Mouse (Mus musculus) adrenal gland (tissue): ENCODE data around the gene Hydin.
"Not testable (repeated sequence)": the region's sequence is repeated elsewhere in the genome, so short reads cannot be mapped to it uniquely, and the experiment has no call there.

Experiments
- intact Hi-C: fragments of 180-260 bp; cut with DNase I; formaldehyde crosslinking; loops from one replicate; pipeline ENCODE4 v1.15.1; 2025

Gene Hydin

GRCm38 (mm10) chr8:110327120-110327519 lies 60.3 kb downstream of the Hydin start:
- intact Hi-C loops: not testable (repeated sequence)

GRCm38 (mm10) chr8:110333376-110333775 lies 66.6 kb downstream of the Hydin start:
- intact Hi-C loops: no loop called here

GRCm38 (mm10) chr8:110339447-110339846 lies 72.7 kb downstream of the Hydin start:
- intact Hi-C loops: no loop called here

- intact Hi-C loops: no loop called here
Measured at GRCm38 (mm10) chr8:110340090-110340703, 73.4 kb downstream of the Hydin start.

- intact Hi-C loops: no loop called here
Measured at GRCm38 (mm10) chr8:110345697-110346394, 79.1 kb downstream of the Hydin start.

GRCm38 (mm10) chr8:110346915-110347314 lies 80.1 kb downstream of the Hydin start:
- intact Hi-C loops: no loop called here

GRCm38 (mm10) chr8:110350725-110351124 lies 83.9 kb downstream of the Hydin start:
- intact Hi-C loops: no loop called here

GRCm38 (mm10) chr8:110351909-110352308 lies 85.1 kb downstream of the Hydin start:
- intact Hi-C loops: no loop called here

GRCm38 (mm10) chr8:110362975-110363374 lies 96.2 kb downstream of the Hydin start:
- intact Hi-C loops: no loop called here

- intact Hi-C loops: no loop called here
Measured at GRCm38 (mm10) chr8:110372836-110373235, 106.1 kb downstream of the Hydin start.

- intact Hi-C loops: no loop called here
Measured at GRCm38 (mm10) chr8:110373695-110374094, 106.9 kb downstream of the Hydin start.

- intact Hi-C loops: no loop called here
Measured at GRCm38 (mm10) chr8:110382751-110383150, 116.0 kb downstream of the Hydin start.

GRCm38 (mm10) chr8:110384632-110385031 lies 117.9 kb downstream of the Hydin start:
- intact Hi-C loops: not testable (repeated sequence)

GRCm38 (mm10) chr8:110395656-110396055 lies 128.9 kb downstream of the Hydin start:
- intact Hi-C loops: no loop called here

GRCm38 (mm10) chr8:110400536-110400935 lies 133.8 kb downstream of the Hydin start:
- intact Hi-C loops: no loop called here

- intact Hi-C loops: no loop called here
Measured at GRCm38 (mm10) chr8:110402311-110402710, 135.5 kb downstream of the Hydin start.

GRCm38 (mm10) chr8:110404516-110404915 lies 137.7 kb downstream of the Hydin start:
- intact Hi-C loops: no loop called here

GRCm38 (mm10) chr8:110415121-110415520 lies 148.3 kb downstream of the Hydin start:
- intact Hi-C loops: no loop called here

- intact Hi-C loops: no loop called here
Measured at GRCm38 (mm10) chr8:110416931-110417330, 150.2 kb downstream of the Hydin start.

GRCm38 (mm10) chr8:110417801-110418200 lies 151.0 kb downstream of the Hydin start:
- intact Hi-C loops: no loop called here

GRCm38 (mm10) chr8:110419711-110420110 lies 152.9 kb downstream of the Hydin start:
- intact Hi-C loops: no loop called here

GRCm38 (mm10) chr8:110420221-110420620 lies 153.4 kb downstream of the Hydin start:
- intact Hi-C loops: no loop called here

- intact Hi-C loops: no loop called here
Measured at GRCm38 (mm10) chr8:110424146-110424545, 157.4 kb downstream of the Hydin start.
